Mouse (Mus musculus): ENCODE data around the gene Oscar. TPM values are rescaled to one million over a fixed set of nuclear protein-coding genes. Genes with fewer than 3 reads are reported as not detected.

The Oscar gene
- polyA plus RNA-seq, 1 experiment from 2014 or later: 0.08 TPM

DNA sequence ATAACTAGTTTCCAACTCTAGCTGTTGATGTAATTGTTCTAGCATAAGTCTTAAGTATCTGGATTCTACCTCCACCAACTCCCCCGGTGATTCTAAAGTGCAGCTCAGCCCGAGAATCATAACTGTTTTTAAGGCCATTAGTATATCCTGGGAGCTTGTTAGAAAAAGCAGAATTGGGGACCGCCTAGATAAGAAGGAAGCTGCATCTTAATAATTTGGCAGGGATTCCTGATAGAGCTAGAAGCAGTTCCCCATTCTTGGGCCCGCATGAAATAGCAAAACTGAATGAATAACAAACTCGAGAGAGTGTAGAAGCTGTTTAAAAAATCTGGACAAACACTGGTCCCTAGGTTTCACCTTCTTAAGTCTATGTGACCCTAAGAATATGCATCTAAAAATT, 27.5 kb upstream of the Oscar start:
- no peak overlapping the region for H3K4me3 ChIP-seq (replicated peaks)
- H3K27ac ChIP-seq: no peak overlapping the region
- no peak for ATAC-seq
- 68% methylated on average over 5 of the region's 5 CpGs for WGBS
- peaks cover 25% of the 10 kb centered on the region for H3K4me1 ChIP-seq (replicated peaks)
- no peaks in the 10 kb centered on the region for H3K27me3 ChIP-seq (replicated peaks)
- no peak overlapping the region for H3K9ac ChIP-seq
- H3K36me3 ChIP-seq: peaks cover 16% of the 10 kb centered on the region
- H3K4me2 ChIP-seq (replicated peaks): no peak overlapping the region
- no peaks in the 10 kb centered on the region for H3K9me3 ChIP-seq

- Histone ChIP-seq H3K9me3 (no peaks in the 10 kb centered on the region), H3K27ac (no peak overlapping the region), H3K4me3 (replicated peaks) (peak overlapping the region; percentile 58), H3K4me2 (replicated peaks) (peak overlapping the region; percentile 82), H3K27me3 (replicated peaks) (no peaks in the 10 kb centered on the region), H3K4me1 (replicated peaks) (peaks cover 14% of the 10 kb centered on the region), H3K36me3 (peaks cover 5% of the 10 kb centered on the region; the same call in 1 of the 2 replicates), H3K9ac (peak overlapping the region; percentile 63)
- 62% methylated on average over 3 of the region's 3 CpGs for WGBS
- 0 out of 2 replicates have a peak, but pooled peaks have one; percentile 9 for ATAC-seq
Measured at GRCm38 (mm10) chr7:3630478-3630815, 14.5 kb upstream of the Oscar start.

GRCm38 (mm10) chr7:3629543-3630477, 13.9 kb upstream of the Oscar start, which contains the start of the genes Tfpt and Prpf31:
TSS of gene Tfpt (minus strand) at chr7:3629929.
TSS of gene Prpf31 (plus strand) at chr7:3629985.
- Histone ChIP-seq H3K4me3 (replicated peaks) (peak within 1 kb of the TSS; percentile 58), H3K9me3 (no peaks in the 10 kb centered on the region), H3K4me1 (replicated peaks) (peaks cover 14% of the 10 kb centered on the region), H3K27me3 (replicated peaks) (no peaks in the 10 kb centered on the region), H3K9ac (peak within 1 kb of the TSS; percentile 64), H3K4me2 (replicated peaks) (peak within 1 kb of the TSS; percentile 94), H3K36me3 (peaks cover 5% of the 10 kb centered on the region; the same call in 1 of the 2 replicates), H3K27ac (peak within 1 kb of the TSS; percentile 76)
- peak; percentile 95 for ATAC-seq
- under 1% methylated on average over 47 of the region's 47 CpGs for WGBS

- H3K9me3 ChIP-seq: no peaks in the 10 kb centered on the region
- no peaks in the 10 kb centered on the region for H3K27me3 ChIP-seq (replicated peaks)
- H3K27ac ChIP-seq: no peak overlapping the region
- ATAC-seq: peak; percentile 42
- peak overlapping the region; percentile 94 for H3K4me2 ChIP-seq (replicated peaks)
- peak overlapping the region; percentile 64 for H3K9ac ChIP-seq
- WGBS: 30% methylated on average over 4 of the region's 4 CpGs
- H3K4me1 ChIP-seq (replicated peaks): peaks cover 14% of the 10 kb centered on the region
- 0 out of 2 replicates have a peak, but pooled peaks cover 8% of the 10 kb centered on the region for H3K36me3 ChIP-seq
- H3K4me3 ChIP-seq (replicated peaks): peak overlapping the region; percentile 58
Measured at GRCm38 (mm10) chr7:3629030-3629429, 13.1 kb upstream of the Oscar start.

- Histone ChIP-seq H3K9ac (peak within 1 kb of the TSS; percentile 82), H3K9me3 (no peaks in the 10 kb centered on the region), H3K4me3 (replicated peaks) (peak within 1 kb of the TSS; percentile 80), H3K4me1 (replicated peaks) (0 out of 2 replicates have a peak, but pooled peaks cover 5% of the 10 kb centered on the region), H3K27me3 (replicated peaks) (no peaks in the 10 kb centered on the region), H3K36me3 (peaks cover 10% of the 10 kb centered on the region), H3K27ac (peak within 1 kb of the TSS; percentile 75), H3K4me2 (replicated peaks) (peak within 1 kb of the TSS; percentile 68)
- peak; percentile 97 for ATAC-seq
- WGBS: under 1% methylated on average over 32 of the region's 32 CpGs
Measured at GRCm38 (mm10) chr7:3617242-3617995, 1.5 kb upstream of the Oscar start, which contains the start of gene Ndufa3. TSS of gene Ndufa3 (plus strand) at chr7:3617373.

DNA sequence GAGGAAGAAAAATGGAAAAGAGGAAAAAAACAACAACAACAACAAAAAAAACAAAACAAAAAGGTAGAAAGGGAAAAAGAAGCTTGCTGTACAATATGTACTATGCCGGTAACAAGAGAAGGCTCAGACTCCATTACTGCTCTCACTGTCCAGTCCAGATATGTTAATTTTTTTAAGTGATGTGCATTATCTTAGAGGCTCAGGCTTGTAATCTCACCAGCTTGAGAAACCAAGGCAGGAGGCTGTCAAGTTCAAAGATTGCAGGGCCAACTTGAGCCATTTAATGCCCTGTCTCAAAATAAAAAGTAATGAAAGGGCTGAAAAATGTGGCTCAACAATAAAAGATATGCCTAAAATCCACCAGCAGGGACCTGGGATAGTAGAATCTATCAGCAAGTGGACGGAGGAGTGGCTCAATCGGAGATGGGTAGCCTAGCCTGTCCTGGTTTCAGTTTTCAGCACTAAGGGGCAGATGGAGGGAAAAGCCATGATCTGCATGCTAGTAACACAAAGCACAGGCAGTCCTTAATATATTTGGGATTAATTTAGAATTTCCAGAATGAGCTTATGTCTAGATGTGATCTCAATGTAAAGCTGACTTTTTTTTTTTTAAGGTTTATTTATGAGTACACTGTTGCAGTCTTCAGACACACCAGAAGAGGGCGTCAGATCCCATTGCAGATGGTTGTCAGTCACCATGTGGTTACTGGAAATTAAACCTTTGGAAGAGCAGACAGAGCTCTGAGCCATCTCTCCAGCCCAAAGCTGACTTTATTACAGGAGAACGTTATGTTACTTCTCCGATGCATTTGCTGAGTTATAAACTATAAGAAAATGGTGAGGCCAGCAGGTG, 658 bp upstream of the Oscar start:
- peak; percentile 51 for ATAC-seq
- Histone ChIP-seq H3K27me3 (replicated peaks) (no peaks in the 10 kb centered on the region), H3K4me3 (replicated peaks) (peak overlapping the region; percentile 80), H3K27ac (no peak overlapping the region), H3K9ac (no peak overlapping the region), H3K4me1 (replicated peaks) (0 out of 2 replicates have a peak, but pooled peaks cover 5% of the 10 kb centered on the region), H3K4me2 (replicated peaks) (peak overlapping the region; percentile 68), H3K9me3 (no peaks in the 10 kb centered on the region), H3K36me3 (peaks cover 5% of the 10 kb centered on the region)
- 43% methylated on average over 6 of the region's 6 CpGs for WGBS

DNA sequence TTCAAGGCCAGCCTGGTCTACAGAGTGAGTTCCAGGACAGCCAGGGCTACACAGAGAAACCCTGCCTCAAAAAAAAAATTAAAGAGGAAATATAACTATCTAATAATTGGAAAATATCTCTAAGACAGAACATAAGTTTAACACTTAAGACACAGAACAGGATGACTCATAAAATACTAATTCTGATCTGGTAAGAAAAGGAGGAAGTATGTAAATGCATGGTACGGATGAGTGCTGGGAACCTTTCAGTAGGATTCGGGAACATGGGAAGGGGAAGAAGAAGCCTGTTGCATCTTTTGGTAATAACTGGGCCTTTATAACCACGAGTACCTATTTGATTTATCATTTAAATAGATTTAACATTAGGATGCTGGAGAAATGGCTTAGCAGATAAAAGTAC, 1.9 kb downstream of the Oscar start:
- Histone ChIP-seq H3K36me3 (no peaks in the 10 kb centered on the region), H3K4me3 (replicated peaks) (no peak overlapping the region), H3K4me2 (replicated peaks) (no peak overlapping the region), H3K4me1 (replicated peaks) (0 out of 2 replicates have a peak, but pooled peaks cover 5% of the 10 kb centered on the region), H3K9ac (no peak overlapping the region), H3K9me3 (no peaks in the 10 kb centered on the region), H3K27ac (no peak overlapping the region), H3K27me3 (replicated peaks) (no peaks in the 10 kb centered on the region)
- WGBS: 83% methylated on average over 3 of the region's 3 CpGs
- ATAC-seq: no peak

GRCm38 (mm10) chr7:3611006-3611405, 5.0 kb downstream of the Oscar start:
- H3K9me3 ChIP-seq: no peaks in the 10 kb centered on the region
- H3K4me1 ChIP-seq (replicated peaks): no peaks in the 10 kb centered on the region
- H3K9ac ChIP-seq: no peak overlapping the region
- H3K27me3 ChIP-seq (replicated peaks): no peaks in the 10 kb centered on the region
- no peak overlapping the region for H3K4me2 ChIP-seq (replicated peaks)
- 87% methylated on average over 13 of the region's 13 CpGs for WGBS
- no peak overlapping the region for H3K4me3 ChIP-seq (replicated peaks)
- no peaks in the 10 kb centered on the region for H3K36me3 ChIP-seq
- no peak for ATAC-seq
- no peak overlapping the region for H3K27ac ChIP-seq

DNA sequence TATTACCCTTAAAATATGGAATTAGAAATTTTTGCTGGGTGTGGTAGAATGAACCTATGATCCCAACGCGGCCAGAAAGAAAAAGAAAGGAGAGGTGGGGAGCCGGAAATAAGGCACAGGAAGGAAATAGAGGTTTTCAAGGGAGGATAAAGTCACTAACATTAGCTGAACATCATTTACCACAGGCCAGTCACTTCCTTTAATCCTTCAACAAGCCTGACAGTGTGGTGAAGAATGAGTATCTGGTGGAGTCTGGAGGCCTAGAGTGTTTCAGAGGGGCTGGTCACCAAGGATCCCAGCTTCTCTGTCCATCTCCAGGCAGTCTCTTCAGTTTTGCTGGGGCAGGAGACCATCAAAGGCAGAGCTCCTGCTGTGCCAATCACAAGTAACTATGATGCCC, 5.5 kb downstream of the Oscar start:
- no peak overlapping the region for H3K4me3 ChIP-seq (replicated peaks)
- no peak overlapping the region for H3K4me2 ChIP-seq (replicated peaks)
- WGBS: 86% methylated on average over 3 of the region's 3 CpGs
- no peaks in the 10 kb centered on the region for H3K4me1 ChIP-seq (replicated peaks)
- no peak for ATAC-seq
- H3K36me3 ChIP-seq: no peaks in the 10 kb centered on the region
- no peak overlapping the region for H3K9ac ChIP-seq
- no peak overlapping the region for H3K27ac ChIP-seq
- H3K27me3 ChIP-seq (replicated peaks): no peaks in the 10 kb centered on the region
- no peaks in the 10 kb centered on the region for H3K9me3 ChIP-seq

- Histone ChIP-seq H3K9me3 (no peaks in the 10 kb centered on the region), H3K36me3 (no peaks in the 10 kb centered on the region), H3K27ac (no peak overlapping the region), H3K9ac (no peak overlapping the region), H3K4me1 (replicated peaks) (no peaks in the 10 kb centered on the region), H3K27me3 (replicated peaks) (no peaks in the 10 kb centered on the region), H3K4me3 (replicated peaks) (no peak overlapping the region), H3K4me2 (replicated peaks) (no peak overlapping the region)
- ATAC-seq: no peak
- WGBS: 54% methylated on average over 3 of the region's 3 CpGs
Measured at GRCm38 (mm10) chr7:3609082-3609481, 6.9 kb downstream of the Oscar start.

GRCm38 (mm10) chr7:3608668-3609067, 7.3 kb downstream of the Oscar start:
- no peaks in the 10 kb centered on the region for H3K9me3 ChIP-seq
- no peaks in the 10 kb centered on the region for H3K36me3 ChIP-seq
- no peaks in the 10 kb centered on the region for H3K27me3 ChIP-seq (replicated peaks)
- H3K4me2 ChIP-seq (replicated peaks): no peak overlapping the region
- H3K27ac ChIP-seq: no peak overlapping the region
- no peak overlapping the region for H3K9ac ChIP-seq
- H3K4me3 ChIP-seq (replicated peaks): no peak overlapping the region
- WGBS: 81% methylated on average over 3 of the region's 3 CpGs
- no peak for ATAC-seq
- H3K4me1 ChIP-seq (replicated peaks): no peaks in the 10 kb centered on the region
